Mouse (Mus musculus): ENCODE measurements around the gene 2810459M11Rik.

GRCm38 (mm10) chr1:86053198-86053921 is 7.7 kb downstream of the 2810459M11Rik start:
- TF ChIP-seq POLR2A (IDR thresholded peaks at IDR 0.05; ENCODE audit: insufficient read depth, low read length) (no peak), CTCF (IDR thresholded peaks at IDR 0.05; ENCODE audit: low read depth, low read length) (no peak), EP300 (IDR thresholded peaks at IDR 0.05; ENCODE audit: insufficient read depth, low read depth, low read length) (no peak)

Measured in ES-Bruce4 (cell line).